Mouse (Mus musculus) large intestine, adult 2 months (tissue): ENCODE results near the gene Olfr317. TPM values are rescaled to one million over a fixed set of nuclear protein-coding genes. Genes with fewer than 3 reads are reported as not detected.
"Not testable (repeated sequence)": the region's sequence is repeated elsewhere in the genome, so short reads cannot be mapped to it uniquely, and the experiment has no call there.

ENCODE experiments used
- DNase-seq: peaks from one replicate; pipeline ENCODE4 v3.0.0-alpha.2; 2012; ENCODE audit warnings: low read depth, low spot score
- WGBS: fragments of 180-500 bp; shearing (Covaris S2); methylation state at CpG from one replicate; pipeline ENCODE4 v1.1.7; 2018; 5-methylcytosine and 5-hydroxymethylcytosine counted together
- polyA plus RNA-seq: library from polyadenylated mRNA; depleted of rRNA; stranded (reverse); fragments of >200 nt; gene quantifications from 2 replicates; pipeline ENCODE4 v1.2.3, GENCODE M21; 2012; rRNA removed

Gene Olfr317
- polyA plus RNA-seq: not detected in 2 replicates

- 55% methylated on average over 4 of the region's 4 CpGs for WGBS
- DNase-seq: no peak
Measured at GRCm38 (mm10) chr11:58738792-58739262, at the start of gene Olfr317. Gene Olfr317, minus strand, starts transcription at chr11:58739212.

GRCm38 (mm10) chr11:58788346-58788745 lies 49.3 kb upstream of the Olfr317 start:
- WGBS: 65% methylated on average over 8 of the region's 8 CpGs

GRCm38 (mm10) chr11:58787651-58788050 lies 48.6 kb upstream of the Olfr317 start:
- no peak for DNase-seq

More at GRCm38 (mm10) chr11:58788346-58788745, 49.3 kb upstream of the Olfr317 start:
- no peak for DNase-seq

DNA sequence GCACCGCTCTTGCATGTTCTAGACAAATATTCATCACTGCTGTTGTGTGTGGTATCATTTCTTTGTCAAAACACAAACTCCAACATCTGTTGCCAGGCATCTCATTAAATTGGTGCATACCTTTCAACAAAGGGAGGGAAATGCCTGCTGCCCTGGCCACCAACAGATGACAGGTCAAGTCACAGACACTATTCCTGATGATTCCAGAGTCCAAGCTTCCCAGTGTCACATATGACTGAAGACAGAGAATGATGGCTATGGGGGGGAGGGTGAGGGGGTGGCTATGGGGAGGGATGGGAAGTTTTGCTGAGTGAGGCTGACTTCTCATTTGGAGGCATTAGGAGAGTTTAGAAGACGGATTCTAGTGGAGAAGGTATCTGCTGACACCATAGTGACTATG lies 45.2 kb upstream of the Olfr317 start:
- WGBS: 83% methylated on average over 2 of the region's 2 CpGs
- no peak for DNase-seq

More at GRCm38 (mm10) chr11:58787651-58788050, 48.6 kb upstream of the Olfr317 start:
- 79% methylated on average over 10 of the region's 10 CpGs for WGBS

DNA sequence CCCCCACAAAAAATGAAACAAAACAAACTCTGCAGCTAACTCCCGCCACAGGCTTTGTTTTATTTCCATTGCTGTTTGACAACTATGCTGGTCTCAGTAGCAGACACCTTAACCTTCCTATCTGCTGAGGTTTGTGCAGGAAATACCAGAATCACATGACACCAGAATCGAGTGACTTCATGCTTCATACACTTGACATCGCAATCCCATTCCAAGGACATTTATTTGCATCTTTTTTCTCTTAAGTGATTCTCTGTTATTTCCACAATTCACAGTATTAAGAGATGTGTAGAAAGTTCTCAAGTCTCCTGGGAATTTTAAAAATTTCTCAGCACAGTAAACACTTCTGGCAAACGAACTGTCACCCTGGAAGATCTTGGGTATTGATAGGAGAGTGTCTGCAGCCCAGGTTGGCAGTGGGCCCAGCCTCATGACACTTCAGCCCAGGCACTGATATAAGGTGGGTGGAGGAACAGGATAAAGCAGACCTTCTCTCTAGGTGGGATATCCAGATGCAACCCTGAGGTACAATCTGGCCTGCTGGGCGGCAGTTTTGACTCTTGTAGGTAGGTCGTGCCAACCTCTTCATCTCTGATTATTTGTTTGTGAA lies 43.6 kb upstream of the Olfr317 start, which contains the start of gene Olfr314:
Gene Olfr314 (plus strand): TSS at position 473 of the 610 bp plus-strand sequence.
- 58% methylated on average over 6 of the region's 6 CpGs for WGBS
- no peak for DNase-seq

- DNase-seq: no peak
Measured at GRCm38 (mm10) chr11:58772888-58773287, 33.9 kb upstream of the Olfr317 start, which contains the start of gene Olfr315. Gene Olfr315, plus strand, starts transcription at chr11:58773188.

DNA sequence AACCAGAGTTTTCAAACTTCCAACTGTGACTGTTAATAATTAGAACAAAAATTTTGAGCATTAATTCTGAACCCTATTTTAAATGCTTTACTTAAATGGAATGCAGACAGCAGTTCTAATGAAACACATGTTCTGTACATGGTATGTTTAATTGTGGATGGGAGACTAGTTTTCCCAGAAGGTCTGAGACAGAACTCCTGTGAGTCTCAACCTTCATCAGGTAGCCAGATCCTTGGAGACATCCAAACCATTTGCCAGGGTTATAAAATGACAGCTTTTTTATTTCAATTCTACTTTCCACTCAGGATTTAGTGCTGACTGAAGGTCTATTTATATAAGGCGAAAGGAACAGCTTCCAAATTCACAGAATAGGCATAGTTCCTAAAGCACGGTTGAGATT lies 13.4 kb upstream of the Olfr317 start, which contains the start of gene Olfr316:
Gene Olfr316 (plus strand): TSS at position 301 of the 400 bp plus-strand sequence.
- 76% methylated on average over 2 of the region's 2 CpGs for WGBS
- DNase-seq: no peak

GRCm38 (mm10) chr11:58751096-58751495 lies 12.1 kb upstream of the Olfr317 start:
- WGBS: 82% methylated on average over 18 of the region's 18 CpGs
- not testable (repeated sequence) for DNase-seq

GRCm38 (mm10) chr11:58733372-58733771 lies 5.6 kb downstream of the Olfr317 start:
- WGBS: 42% methylated on average over 3 of the region's 3 CpGs
- no peak for DNase-seq

GRCm38 (mm10) chr11:58727896-58728650 lies 10.9 kb downstream of the Olfr317 start:
- not testable (repeated sequence) for DNase-seq
- WGBS: 68% methylated on average over 6 of the region's 6 CpGs

DNA sequence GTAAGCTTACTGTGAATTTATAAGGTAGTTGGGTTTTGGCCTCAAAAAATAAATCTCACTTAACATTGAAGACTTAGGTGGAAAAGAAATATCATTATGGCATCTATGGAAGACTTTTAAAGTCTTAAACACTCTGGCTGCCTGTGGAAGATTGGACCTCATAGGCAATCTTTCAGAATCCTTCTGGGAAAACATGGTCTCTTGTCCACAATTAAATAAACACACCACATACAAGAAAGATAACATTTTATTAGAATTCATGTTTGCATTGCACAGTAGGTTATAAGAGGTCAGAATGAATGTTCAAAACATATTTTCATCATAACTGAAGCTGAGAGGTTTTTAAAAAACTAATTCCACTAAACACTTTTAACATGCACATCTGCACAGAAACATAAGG lies 15.1 kb downstream of the Olfr317 start, which contains the start of gene Olfr318:
Gene Olfr318 (minus strand): TSS at position 101 of the 400 bp plus-strand sequence.
- no peak for DNase-seq

GRCm38 (mm10) chr11:58719701-58720100 lies 19.3 kb downstream of the Olfr317 start:
- 86% methylated on average over 4 of the region's 4 CpGs for WGBS
- DNase-seq: no peak

- not testable (repeated sequence) for DNase-seq
- 82% methylated on average over 7 of the region's 7 CpGs for WGBS
Measured at GRCm38 (mm10) chr11:58717723-58718122, 21.3 kb downstream of the Olfr317 start.

DNA sequence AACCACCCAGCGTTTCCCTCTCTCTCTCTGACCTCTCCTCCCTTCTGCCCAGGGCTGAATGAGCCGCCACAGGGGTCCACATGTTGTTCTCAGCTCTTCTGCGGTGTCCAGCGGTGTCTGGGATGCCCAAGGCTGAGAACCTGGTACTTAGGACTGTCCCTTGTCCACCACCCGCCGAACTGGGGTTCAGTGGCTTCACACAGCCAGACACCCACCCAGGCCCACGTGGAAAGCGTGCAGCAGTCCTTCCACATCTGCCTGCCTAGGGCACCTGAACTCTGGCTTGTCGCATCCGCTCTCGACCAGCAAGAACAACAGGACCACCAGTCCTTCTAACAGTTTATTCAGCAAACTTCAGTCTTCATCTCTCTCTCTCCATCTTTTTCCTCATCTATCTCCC lies 29.9 kb downstream of the Olfr317 start:
- DNase-seq: no peak
- WGBS: 84% methylated on average over 11 of the region's 11 CpGs

DNA sequence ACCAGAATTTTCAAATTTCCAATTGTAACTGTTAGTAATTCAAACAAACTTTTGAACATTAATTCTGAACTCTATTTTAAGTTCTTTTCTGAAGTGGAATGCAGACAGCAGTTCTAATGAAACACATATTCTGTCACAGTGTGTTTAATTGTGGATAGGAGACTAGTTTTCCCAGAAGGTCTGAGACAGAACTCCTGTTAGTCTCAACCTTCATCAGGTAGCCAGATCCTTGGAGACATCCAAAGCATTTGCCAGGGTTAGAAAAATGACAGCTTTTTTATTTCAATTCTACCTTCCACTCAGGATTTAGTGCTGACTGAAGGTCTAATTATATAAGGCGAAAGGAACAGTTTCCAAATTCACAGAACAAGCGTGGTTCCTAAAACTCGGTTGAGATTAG lies 40.1 kb downstream of the Olfr317 start, which contains the start of gene Olfr319:
Gene Olfr319 (plus strand): TSS at position 301 of the 400 bp plus-strand sequence.
- 86% methylated on average over 3 of the region's 3 CpGs for WGBS
- no peak for DNase-seq

Other genes starting within 250 kb of the Olfr317 start
- not detected in 2 replicates for gene Olfr332, start 246.7 kb downstream of the Olfr317 start, polyA plus RNA-seq
- gene Olfr331, start 236.6 kb downstream of the Olfr317 start, polyA plus RNA-seq: not detected in 2 replicates
- not detected in 2 replicates for gene Olfr330, start 204.4 kb downstream of the Olfr317 start, polyA plus RNA-seq
- gene Olfr329-ps, start 192.8 kb downstream of the Olfr317 start, polyA plus RNA-seq: not detected in 2 replicates
- gene Olfr328, start 183.6 kb downstream of the Olfr317 start, polyA plus RNA-seq: not detected in 2 replicates
- not detected in 2 replicates for gene Olfr224, start 168.7 kb downstream of the Olfr317 start, polyA plus RNA-seq
- not detected in 2 replicates for gene Olfr325, start 161.5 kb downstream of the Olfr317 start, polyA plus RNA-seq
- gene Olfr324, start 144.1 kb downstream of the Olfr317 start, polyA plus RNA-seq: not detected in 2 replicates
- 166 and 238 TPM in 2 replicates for gene 2210407C18Rik, start 123.1 kb downstream of the Olfr317 start, polyA plus RNA-seq
- gene Olfr323, start 108.7 kb downstream of the Olfr317 start, polyA plus RNA-seq: 0.43 TPM in 1 of 2 replicates, not detected in the other
- 0.09 and 0.10 TPM in 2 replicates for gene Trim58, start 98.7 kb downstream of the Olfr317 start, polyA plus RNA-seq
- not detected in 2 replicates for gene Olfr322, start 80.4 kb downstream of the Olfr317 start, polyA plus RNA-seq
- gene Olfr320, start 58.1 kb downstream of the Olfr317 start, polyA plus RNA-seq: not detected in 2 replicates
- not detected in 2 replicates for gene Olfr319, start 40.0 kb downstream of the Olfr317 start, polyA plus RNA-seq
- not detected in 2 replicates for gene Olfr318, start 15.2 kb downstream of the Olfr317 start, polyA plus RNA-seq
- not detected in 2 replicates for gene Olfr316, start 13.5 kb upstream of the Olfr317 start, polyA plus RNA-seq
- not detected in 2 replicates for gene Olfr315, start 34.0 kb upstream of the Olfr317 start, polyA plus RNA-seq
- gene Olfr314, start 43.7 kb upstream of the Olfr317 start, polyA plus RNA-seq: not detected in 2 replicates
- 1.3 and 3.1 TPM in 2 replicates for gene Fam183b, start 62.7 kb upstream of the Olfr317 start, polyA plus RNA-seq
- not detected in 2 replicates for gene Olfr313, start 75.8 kb upstream of the Olfr317 start, polyA plus RNA-seq
- gene Olfr312, start 90.0 kb upstream of the Olfr317 start, polyA plus RNA-seq: not detected in 2 replicates
- gene Olfr311, start 100.0 kb upstream of the Olfr317 start, polyA plus RNA-seq: not detected in 2 replicates
- gene Gm12258, start 107.9 kb upstream of the Olfr317 start, polyA plus RNA-seq: 2.1 and 2.8 TPM in 2 replicates
- gene 2810021J22Rik, start 128.0 kb upstream of the Olfr317 start, polyA plus RNA-seq: 1.3 and 2.8 TPM in 2 replicates
- gene Zfp39, start 165.0 kb upstream of the Olfr317 start, polyA plus RNA-seq: 0.38 and 0.89 TPM in 2 replicates
- gene Btnl10, start 178.7 kb upstream of the Olfr317 start, polyA plus RNA-seq: not detected in 2 replicates
- 122 and 137 TPM in 2 replicates for gene Rnf187, start 199.7 kb upstream of the Olfr317 start, polyA plus RNA-seq
- gene Hist3h2ba, start 209.7 kb upstream of the Olfr317 start, polyA plus RNA-seq: 2.3 and 3.7 TPM in 2 replicates
- gene Hist3h2a, start 215.5 kb upstream of the Olfr317 start, polyA plus RNA-seq: 11.6 and 13.1 TPM in 2 replicates
- gene Trim17, start 215.5 kb upstream of the Olfr317 start, polyA plus RNA-seq: 0.15 and 0.22 TPM in 2 replicates
- gene Trim11, start 238.9 kb upstream of the Olfr317 start, polyA plus RNA-seq: 15.4 and 21.9 TPM in 2 replicates